Mouse (Mus musculus) embryonic facial prominence, embryonic 14.5 days (tissue): Measurements from ENCODE around the gene Mcrip2. TPM values are rescaled to one million over a fixed set of nuclear protein-coding genes. Genes with fewer than 3 reads are reported as not detected.

Experiments used
- ATAC-seq: fragments of 200-750 bp; cut with Nextera tagmentation; 2 replicates; pipeline ENCODE4 v1.8.0; 2017; ENCODE audit warnings: low read depth, moderate number of reproducible peaks, moderate TSS enrichment
- DNase-seq: peaks from one replicate; pipeline ENCODE4 v3.0.0-alpha.2; 2015; ENCODE audit warnings: low spot score
- H3K27ac ChIP-seq: fragments of 300-500 bp; sonication (generic); replicated peaks from 2 replicates; pipeline ENCODE4 v1.5.1; 2014; ENCODE audit warnings: low read depth, mild to moderate bottlenecking, low read length, moderate library complexity
- H3K27me3 ChIP-seq: fragments of 300-500 bp; sonication (generic); replicated peaks from 2 replicates; pipeline ENCODE4 v1.6.1; 2014; ENCODE audit warnings: low read length; ENCODE audit not compliant: control insufficient read depth, insufficient read depth
- H3K36me3 ChIP-seq: fragments of 300-500 bp; sonication (generic); 2 replicates; pipeline ENCODE4 v1.6.1; 2014; ENCODE audit warnings: low read length, mixed read lengths; ENCODE audit not compliant: control insufficient read depth, insufficient read depth
- H3K4me1 ChIP-seq: fragments of 300-500 bp; sonication (generic); 2 replicates; pipeline ENCODE4 v1.6.1; 2014; ENCODE audit warnings: antibody characterized with exemption, low read length; ENCODE audit not compliant: control insufficient read depth, insufficient read depth
- H3K4me2 ChIP-seq: fragments of 300-500 bp; sonication (generic); 2 replicates; pipeline ENCODE4 v1.6.1; 2014; ENCODE audit warnings: low read depth, mild to moderate bottlenecking, low read length, moderate library complexity, mixed read lengths
- H3K4me3 ChIP-seq: fragments of 300-500 bp; sonication (generic); 2 replicates; pipeline ENCODE4 v1.5.1; 2014; ENCODE audit warnings: low read depth, mild to moderate bottlenecking, low read length
- H3K9ac ChIP-seq: fragments of 300-500 bp; sonication (generic); 2 replicates; pipeline ENCODE4 v1.6.1; 2014; ENCODE audit warnings: low read depth, mild to moderate bottlenecking, low read length, moderate library complexity, mixed read lengths
- H3K9me3 ChIP-seq: fragments of 300-500 bp; sonication (generic); 2 replicates; pipeline ENCODE4 v1.6.1; 2016; ENCODE audit warnings: low read length; ENCODE audit not compliant: control insufficient read depth
- WGBS: fragments of 180-500 bp; shearing (Covaris S2); extraction: QIAGEN DNeasy Blood & Tissue Kit; methylation state at CpG from one replicate; pipeline ENCODE4 v1.1.7; 2014; 5-methylcytosine and 5-hydroxymethylcytosine counted together
- polyA plus RNA-seq: library from polyadenylated mRNA; unstranded; fragments of >200 nt; fragmentation: Nextera tagmentation; extraction: Ambion mirVana; gene quantifications from 2 replicates; pipeline ENCODE4 v1.2.1, GENCODE M21; 2014

The Mcrip2 gene
- polyA plus RNA-seq, 1 experiment from 2014 or later, result 36.7 TPM

GRCm38 (mm10) chr17:25843636-25844395, 24.7 kb downstream of the Mcrip2 start:
- peak overlapping the region; percentile 80 for H3K27ac ChIP-seq
- H3K36me3 ChIP-seq, result peaks cover 51% of the 10 kb centered on the region
- ATAC-seq (no peak; the same call in 1 of the 2 replicates), DNase-seq (no peak)
- WGBS, result 4% methylated on average over 23 of the region's 38 CpGs
- H3K4me1 ChIP-seq, result peaks cover 10% of the 10 kb centered on the region; the same call in 1 of the 2 replicates
- peak overlapping the region; percentile 88 for H3K9ac ChIP-seq
- no peaks in the 10 kb centered on the region for H3K9me3 ChIP-seq
- H3K27me3 ChIP-seq, result no peaks in the 10 kb centered on the region
- H3K4me3 ChIP-seq, result peak overlapping the region; percentile 89
- H3K4me2 ChIP-seq, result peak overlapping the region; percentile 88

GRCm38 (mm10) chr17:25843122-25843521, 25.4 kb downstream of the Mcrip2 start:
- H3K27me3 ChIP-seq, result no peaks in the 10 kb centered on the region
- peaks cover 10% of the 10 kb centered on the region; the same call in 1 of the 2 replicates for H3K4me1 ChIP-seq
- H3K4me3 ChIP-seq, result peak overlapping the region; percentile 89
- no peaks in the 10 kb centered on the region for H3K9me3 ChIP-seq
- H3K9ac ChIP-seq, result peak overlapping the region; percentile 88
- ATAC-seq, result no peak
- peaks cover 48% of the 10 kb centered on the region for H3K36me3 ChIP-seq
- peak overlapping the region; percentile 88 for H3K4me2 ChIP-seq
- H3K27ac ChIP-seq, result no peak overlapping the region
- DNase-seq, result no peak
- WGBS, result 89% methylated on average over 4 of the region's 4 CpGs

GRCm38 (mm10) chr17:25842509-25842908, 26.1 kb downstream of the Mcrip2 start:
- H3K27ac ChIP-seq, result no peak overlapping the region
- H3K36me3 ChIP-seq, result peaks cover 42% of the 10 kb centered on the region
- H3K4me1 ChIP-seq, result peaks cover 10% of the 10 kb centered on the region; the same call in 1 of the 2 replicates
- 82% methylated on average over 3 of the region's 3 CpGs for WGBS
- no peaks in the 10 kb centered on the region for H3K27me3 ChIP-seq
- DNase-seq (no peak), ATAC-seq (no peak)
- no peak overlapping the region for H3K9ac ChIP-seq
- no peak overlapping the region for H3K4me3 ChIP-seq
- no peak overlapping the region for H3K4me2 ChIP-seq
- no peaks in the 10 kb centered on the region for H3K9me3 ChIP-seq

- DNase-seq (no peak), ATAC-seq (no peak)
- Histone ChIP-seq H3K27ac (no peak within 1 kb of the TSS), H3K4me3 (no peak within 1 kb of the TSS), H3K4me2 (no peak within 1 kb of the TSS), H3K27me3 (no peaks in the 10 kb centered on the region), H3K9ac (no peak within 1 kb of the TSS), H3K9me3 (no peaks in the 10 kb centered on the region), H3K4me1 (peaks cover 13% of the 10 kb centered on the region; the same call in 1 of the 2 replicates), H3K36me3 (peaks cover 38% of the 10 kb centered on the region)
- WGBS, result 92% methylated on average over 21 of the region's 22 CpGs
Measured at GRCm38 (mm10) chr17:25841117-25841880, 27.3 kb downstream of the Mcrip2 start, which contains the start of gene Gm20683. Gene Gm20683, minus strand, starts transcription at chr17:25841763.

GRCm38 (mm10) chr17:25840519-25840918, 28.0 kb downstream of the Mcrip2 start:
- WGBS, result 93% methylated on average over 6 of the region's 6 CpGs
- Histone ChIP-seq H3K4me2 (no peak overlapping the region), H3K9me3 (no peaks in the 10 kb centered on the region), H3K4me3 (no peak overlapping the region), H3K27ac (no peak overlapping the region), H3K27me3 (no peaks in the 10 kb centered on the region), H3K36me3 (peaks cover 38% of the 10 kb centered on the region), H3K9ac (no peak overlapping the region), H3K4me1 (peaks cover 14% of the 10 kb centered on the region; the same call in 1 of the 2 replicates)
- ATAC-seq, result no peak
- DNase-seq, result no peak

- no peak overlapping the region for H3K4me2 ChIP-seq
- no peak overlapping the region for H3K27ac ChIP-seq
- no peak overlapping the region for H3K9ac ChIP-seq
- H3K4me3 ChIP-seq, result no peak overlapping the region
- H3K9me3 ChIP-seq, result no peaks in the 10 kb centered on the region
- DNase-seq (no peak), ATAC-seq (no peak)
- no peaks in the 10 kb centered on the region for H3K27me3 ChIP-seq
- peaks cover 38% of the 10 kb centered on the region for H3K36me3 ChIP-seq
- peaks cover 20% of the 10 kb centered on the region for H3K4me1 ChIP-seq
- 81% methylated on average over 14 of the region's 14 CpGs for WGBS
Measured at GRCm38 (mm10) chr17:25839455-25840235, 28.9 kb downstream of the Mcrip2 start.

GRCm38 (mm10) chr17:25838904-25839303, 29.7 kb downstream of the Mcrip2 start:
- 87% methylated on average over 4 of the region's 4 CpGs for WGBS
- H3K27ac ChIP-seq, result no peak overlapping the region
- DNase-seq (no peak), ATAC-seq (no peak)
- H3K9ac ChIP-seq, result no peak overlapping the region
- H3K27me3 ChIP-seq, result no peaks in the 10 kb centered on the region
- peaks cover 27% of the 10 kb centered on the region for H3K4me1 ChIP-seq
- no peak overlapping the region for H3K4me3 ChIP-seq
- no peak overlapping the region for H3K4me2 ChIP-seq
- peaks cover 38% of the 10 kb centered on the region for H3K36me3 ChIP-seq
- H3K9me3 ChIP-seq, result no peaks in the 10 kb centered on the region

GRCm38 (mm10) chr17:25837533-25837932, 31.0 kb downstream of the Mcrip2 start:
- DNase-seq (no peak), ATAC-seq (no peak)
- Histone ChIP-seq H3K9me3 (no peaks in the 10 kb centered on the region), H3K36me3 (peaks cover 38% of the 10 kb centered on the region), H3K4me2 (peak overlapping the region; percentile 88), H3K4me1 (peaks cover 20% of the 10 kb centered on the region), H3K27me3 (no peaks in the 10 kb centered on the region), H3K27ac (no peak overlapping the region; the same call in 1 of the 2 replicates), H3K9ac (peak overlapping the region; percentile 67), H3K4me3 (peak overlapping the region; percentile 44; the same call in 1 of the 2 replicates)
- WGBS, result 34% methylated on average over 3 of the region's 3 CpGs
